Mouse (Mus musculus) embryonic facial prominence, embryonic 11.5 days (tissue): ENCODE measurements around the gene Tmem26. TPM values are rescaled to one million over a fixed set of nuclear protein-coding genes. Genes with fewer than 3 reads are reported as not detected.

Source experiments
- ATAC-seq: fragments of 200-750 bp; cut with Nextera tagmentation; replicated peaks from 2 replicates; pipeline ENCODE4 v1.8.0; 2017; ENCODE audit warnings: low read depth; ENCODE audit not compliant: insufficient number of reproducible peaks, low FRiP score, low TSS enrichment
- DNase-seq: peaks from one replicate; pipeline ENCODE4 v3.0.0-alpha.2; 2015; ENCODE audit warnings: low spot score
- H3K27ac ChIP-seq: fragments of 300-500 bp; sonication (generic); replicated peaks from 2 replicates; pipeline ENCODE4 v1.5.1; 2014; ENCODE audit warnings: mild to moderate bottlenecking, low read depth, low read length, control low read depth
- H3K27me3 ChIP-seq: fragments of 300-500 bp; sonication (generic); 2 replicates; pipeline ENCODE4 v1.6.1; 2014; ENCODE audit warnings: mild to moderate bottlenecking, low read length, moderate library complexity, mixed read lengths; ENCODE audit not compliant: control insufficient read depth, insufficient read depth
- H3K36me3 ChIP-seq: fragments of 300-500 bp; sonication (generic); replicated peaks from 2 replicates; pipeline ENCODE4 v1.6.1; 2014; ENCODE audit warnings: low read depth, mild to moderate bottlenecking, low read length, moderate library complexity, mixed read lengths; ENCODE audit not compliant: control insufficient read depth, insufficient read depth
- H3K4me1 ChIP-seq: fragments of 300-500 bp; sonication (generic); 2 replicates; pipeline ENCODE4 v1.6.1; 2014; ENCODE audit warnings: low read length, mixed read lengths; ENCODE audit not compliant: control insufficient read depth, insufficient read depth
- H3K4me2 ChIP-seq: fragments of 300-500 bp; sonication (generic); 2 replicates; pipeline ENCODE4 v1.6.1; 2014; ENCODE audit warnings: low read depth, mild to moderate bottlenecking, control low read depth, low read length, moderate library complexity
- H3K4me3 ChIP-seq: fragments of 300-500 bp; sonication (generic); 2 replicates; pipeline ENCODE4 v1.5.1; 2014; ENCODE audit warnings: low read depth, low read length, control low read depth
- H3K9ac ChIP-seq: fragments of 300-500 bp; sonication (generic); replicated peaks from 2 replicates; pipeline ENCODE4 v1.6.1; 2014; ENCODE audit warnings: mild to moderate bottlenecking, control low read depth, low read length
- H3K9me3 ChIP-seq: fragments of 300-500 bp; sonication (generic); replicated peaks from 2 replicates; pipeline ENCODE4 v1.6.1; 2016; ENCODE audit warnings: mild to moderate bottlenecking, low read length, inconsistent platforms, mixed read lengths; ENCODE audit not compliant: control insufficient read depth
- WGBS: fragments of 180-500 bp; shearing (Covaris S2); extraction: QIAGEN DNeasy Blood & Tissue Kit; methylation state at CpG from one replicate; pipeline ENCODE4 v1.1.7; 2014; 5-methylcytosine and 5-hydroxymethylcytosine counted together
- polyA plus RNA-seq: library from polyadenylated mRNA; unstranded; fragments of >200 nt; fragmentation: Nextera tagmentation; extraction: Ambion mirVana; gene quantifications from 2 replicates; pipeline ENCODE4 v1.2.1, GENCODE M21; 2014

The Tmem26 gene
- polyA plus RNA-seq, 1 experiment from 2014 or later = 30.7 TPM

GRCm38 (mm10) chr10:68806328-68806727 lies 82.9 kb downstream of the Tmem26 start:
- WGBS = 84% methylated on average over 1 of the region's 1 CpGs
- H3K36me3 ChIP-seq = no peaks in the 10 kb centered on the region
- H3K9ac ChIP-seq = no peak overlapping the region
- DNase-seq = no peak
- no peak overlapping the region for H3K27ac ChIP-seq
- H3K4me2 ChIP-seq = no peak overlapping the region
- no peaks in the 10 kb centered on the region for H3K27me3 ChIP-seq
- no peak for ATAC-seq
- H3K9me3 ChIP-seq = no peaks in the 10 kb centered on the region
- H3K4me1 ChIP-seq = no peaks in the 10 kb centered on the region
- H3K4me3 ChIP-seq = no peak overlapping the region

- no peak for DNase-seq
- H3K4me3 ChIP-seq = no peak overlapping the region
- 81% methylated on average over 5 of the region's 5 CpGs for WGBS
Measured at GRCm38 (mm10) chr10:68810958-68811357, 87.5 kb downstream of the Tmem26 start.

GRCm38 (mm10) chr10:68812699-68813098 lies 89.3 kb downstream of the Tmem26 start:
- no peaks in the 10 kb centered on the region for H3K4me1 ChIP-seq
- ATAC-seq (no peak), DNase-seq (no peak)
- H3K36me3 ChIP-seq = no peaks in the 10 kb centered on the region
- H3K27me3 ChIP-seq = no peaks in the 10 kb centered on the region
- no peaks in the 10 kb centered on the region for H3K9me3 ChIP-seq
- WGBS = 90% methylated on average over 12 of the region's 12 CpGs
- H3K27ac ChIP-seq = no peak overlapping the region
- H3K4me2 ChIP-seq = no peak overlapping the region
- no peak overlapping the region for H3K4me3 ChIP-seq
- H3K9ac ChIP-seq = no peak overlapping the region

More at GRCm38 (mm10) chr10:68810958-68811357, 87.5 kb downstream of the Tmem26 start:
- H3K27ac ChIP-seq = no peak overlapping the region
- H3K36me3 ChIP-seq = no peaks in the 10 kb centered on the region
- H3K9ac ChIP-seq = no peak overlapping the region
- H3K4me1 ChIP-seq = no peaks in the 10 kb centered on the region
- no peak for ATAC-seq
- H3K27me3 ChIP-seq = no peaks in the 10 kb centered on the region
- H3K4me2 ChIP-seq = no peak overlapping the region
- H3K9me3 ChIP-seq = no peaks in the 10 kb centered on the region

GRCm38 (mm10) chr10:68817281-68817680 lies 93.8 kb downstream of the Tmem26 start:
- Histone ChIP-seq H3K36me3 (no peaks in the 10 kb centered on the region), H3K27me3 (no peaks in the 10 kb centered on the region), H3K4me2 (no peak overlapping the region), H3K27ac (no peak overlapping the region), H3K4me1 (no peaks in the 10 kb centered on the region), H3K4me3 (no peak overlapping the region), H3K9me3 (no peaks in the 10 kb centered on the region), H3K9ac (no peak overlapping the region)
- ATAC-seq (no peak), DNase-seq (peak; percentile 68)
- WGBS = 36% methylated on average over 4 of the region's 4 CpGs

GRCm38 (mm10) chr10:68818065-68818759 lies 94.8 kb downstream of the Tmem26 start:
- WGBS = 77% methylated on average over 10 of the region's 10 CpGs
- Histone ChIP-seq H3K27me3 (no peaks in the 10 kb centered on the region), H3K9ac (no peak overlapping the region), H3K4me2 (no peak overlapping the region), H3K9me3 (no peaks in the 10 kb centered on the region), H3K4me1 (no peaks in the 10 kb centered on the region), H3K4me3 (no peak overlapping the region), H3K27ac (no peak overlapping the region), H3K36me3 (no peaks in the 10 kb centered on the region)
- DNase-seq (no peak), ATAC-seq (no peak)

- no peaks in the 10 kb centered on the region for H3K36me3 ChIP-seq
- no peak for DNase-seq
- no peak overlapping the region for H3K27ac ChIP-seq
- WGBS = 91% methylated on average over 4 of the region's 4 CpGs
- H3K27me3 ChIP-seq = no peaks in the 10 kb centered on the region
- H3K4me3 ChIP-seq = no peak overlapping the region
- no peak overlapping the region for H3K9ac ChIP-seq
- H3K4me2 ChIP-seq = no peak overlapping the region
- no peaks in the 10 kb centered on the region for H3K4me1 ChIP-seq
- H3K9me3 ChIP-seq = no peaks in the 10 kb centered on the region
- no peak for ATAC-seq
Measured at GRCm38 (mm10) chr10:68824519-68824918, 101.1 kb downstream of the Tmem26 start.

Other genes with a start within 250 kb of the Tmem26 start
- 0.32 and 0.42 TPM in 2 replicates for gene Cabcoco1, start 181.8 kb upstream of the Tmem26 start, polyA plus RNA-seq